Mouse (Mus musculus) kidney, postnatal 0 days (tissue): ENCODE measurements at regions not wholly inside any gene's neighbourhood (a gene's known extent, or its start where the extent isn't known, plus 50 kb on each side); places are given as distances from the start of the nearest gene placed in this dataset.
A peak's percentile ranks its signal among the peaks of the same experiment; 100 is the strongest.

Experiments
- ATAC-seq: fragments of 200-750 bp; cut with Nextera tagmentation; replicated peaks from 2 replicates; pipeline ENCODE4 v1.8.0; 2017; ENCODE audit warnings: low read depth, moderate number of reproducible peaks, moderate TSS enrichment, moderate library complexity; ENCODE audit not compliant: low FRiP score
- DNase-seq: peaks from one replicate; pipeline ENCODE4 v3.0.0-alpha.2; 2016; ENCODE audit warnings: low spot score
- H3K27ac ChIP-seq: fragments of 300-500 bp; sonication (generic); 2 replicates; pipeline ENCODE4 v1.5.1; 2014; ENCODE audit warnings: mild to moderate bottlenecking
- H3K27me3 ChIP-seq: fragments of 300-500 bp; sonication (generic); 2 replicates; pipeline ENCODE4 v1.6.1; 2014; ENCODE audit warnings: low read length, mixed read lengths; ENCODE audit not compliant: insufficient read depth
- H3K36me3 ChIP-seq: fragments of 300-500 bp; sonication (generic); 2 replicates; pipeline ENCODE4 v1.6.1; 2014; ENCODE audit warnings: low read length, mixed read lengths; ENCODE audit not compliant: insufficient read depth
- H3K4me1 ChIP-seq: fragments of 300-500 bp; sonication (generic); replicated peaks from 2 replicates; pipeline ENCODE4 v1.6.1; 2014; ENCODE audit warnings: antibody characterized with exemption, low read length, mixed read lengths; ENCODE audit not compliant: insufficient read depth
- H3K4me2 ChIP-seq: fragments of 300-500 bp; sonication (generic); 2 replicates; pipeline ENCODE4 v1.6.1; 2014; ENCODE audit warnings: mild to moderate bottlenecking, low read length, moderate library complexity, mixed read lengths
- H3K4me3 ChIP-seq: fragments of 300-500 bp; sonication (generic); replicated peaks from 2 replicates; pipeline ENCODE4 v1.5.1; 2014; ENCODE audit warnings: low read depth, low read length
- H3K9ac ChIP-seq: fragments of 300-500 bp; sonication (generic); 2 replicates; pipeline ENCODE4 v1.6.1; 2014; ENCODE audit warnings: low read depth, low read length
- H3K9me3 ChIP-seq: fragments of 300-500 bp; sonication (generic); replicated peaks from 2 replicates; pipeline ENCODE4 v1.6.1; 2016; ENCODE audit warnings: low read length, inconsistent platforms, mixed read lengths
- CTCF ChIP-seq: IDR thresholded peaks from 2 replicates; pipeline ENCODE4 v1.5.1; 2016; ENCODE audit warnings: antibody characterized with exemption, low read depth, mild to moderate bottlenecking, moderate library complexity
- WGBS: fragments of 180-500 bp; shearing (Covaris S2); extraction: QIAGEN DNeasy Blood & Tissue Kit; methylation state at CpG from one replicate; pipeline ENCODE4 v1.1.7; 2014; 5-methylcytosine and 5-hydroxymethylcytosine counted together

GRCm38 (mm10) chr13:112171940-112172715 is 116.1 kb upstream of the Ankrd55 start:
- H3K36me3 ChIP-seq, result no peaks in the 10 kb centered on the region
- no peak overlapping the region for H3K4me2 ChIP-seq
- 80% methylated on average over 11 of the region's 11 CpGs for WGBS
- no peaks in the 10 kb centered on the region for H3K4me1 ChIP-seq
- H3K9ac ChIP-seq, result no peak overlapping the region
- no peak for ATAC-seq
- DNase-seq, result no peak
- H3K9me3 ChIP-seq, result no peaks in the 10 kb centered on the region
- no peak for TF ChIP-seq CTCF
- H3K27ac ChIP-seq, result no peak overlapping the region
- no peaks in the 10 kb centered on the region for H3K27me3 ChIP-seq
- H3K4me3 ChIP-seq, result no peak overlapping the region

- 87% methylated on average over 8 of the region's 8 CpGs for WGBS
- Histone ChIP-seq H3K27ac (no peak overlapping the region), H3K4me3 (no peak overlapping the region), H3K9ac (no peak overlapping the region), H3K27me3 (no peaks in the 10 kb centered on the region), H3K4me1 (no peaks in the 10 kb centered on the region), H3K4me2 (no peak overlapping the region), H3K9me3 (no peaks in the 10 kb centered on the region), H3K36me3 (no peaks in the 10 kb centered on the region)
- TF ChIP-seq CTCF, result no peak
- DNase-seq (no peak), ATAC-seq (no peak)
Observed at GRCm38 (mm10) chr13:112173973-112174372, 114.3 kb upstream of the Ankrd55 start.

- Histone ChIP-seq H3K36me3 (no peaks in the 10 kb centered on the region), H3K9ac (no peak overlapping the region), H3K9me3 (no peaks in the 10 kb centered on the region), H3K27me3 (no peaks in the 10 kb centered on the region), H3K4me2 (no peak overlapping the region), H3K4me1 (no peaks in the 10 kb centered on the region), H3K27ac (no peak overlapping the region), H3K4me3 (no peak overlapping the region)
- no peak for TF ChIP-seq CTCF
- WGBS, result 93% methylated on average over 4 of the region's 4 CpGs
- DNase-seq (no peak), ATAC-seq (no peak)
Observed at GRCm38 (mm10) chr13:112178031-112178430, 110.2 kb upstream of the Ankrd55 start.

- WGBS, result 92% methylated on average over 10 of the region's 10 CpGs
- no peak for TF ChIP-seq CTCF
- DNase-seq, result no peak
- no peak overlapping the region for H3K4me2 ChIP-seq
- no peak overlapping the region for H3K27ac ChIP-seq
- no peak for ATAC-seq
- H3K9me3 ChIP-seq, result no peaks in the 10 kb centered on the region
- no peak overlapping the region for H3K9ac ChIP-seq
- H3K4me3 ChIP-seq, result no peak overlapping the region
- no peaks in the 10 kb centered on the region for H3K36me3 ChIP-seq
- peaks cover 16% of the 10 kb centered on the region for H3K4me1 ChIP-seq
- no peaks in the 10 kb centered on the region for H3K27me3 ChIP-seq
Observed at GRCm38 (mm10) chr13:112183996-112184395, 104.3 kb upstream of the Ankrd55 start.

- DNase-seq (no peak), ATAC-seq (no peak; the same call in 1 of the 2 replicates)
- Histone ChIP-seq H3K4me2 (0 out of 2 replicates have a peak overlapping the region, but pooled peaks have one; percentile 3), H3K9me3 (no peaks in the 10 kb centered on the region), H3K27ac (no peak overlapping the region), H3K4me1 (peaks cover 18% of the 10 kb centered on the region), H3K36me3 (no peaks in the 10 kb centered on the region), H3K9ac (no peak overlapping the region), H3K4me3 (no peak overlapping the region), H3K27me3 (no peaks in the 10 kb centered on the region)
- 14% methylated on average over 11 of the region's 12 CpGs for WGBS
- TF ChIP-seq CTCF, result no peak
Observed at GRCm38 (mm10) chr13:112185116-112185515, 103.1 kb upstream of the Ankrd55 start.

- TF ChIP-seq CTCF, result no peak
- WGBS, result 46% methylated on average over 3 of the region's 3 CpGs
- no peak for DNase-seq
- H3K4me3 ChIP-seq, result no peak overlapping the region
- no peaks in the 10 kb centered on the region for H3K9me3 ChIP-seq
- no peak overlapping the region for H3K9ac ChIP-seq
- no peaks in the 10 kb centered on the region for H3K27me3 ChIP-seq
- H3K36me3 ChIP-seq, result no peaks in the 10 kb centered on the region
- H3K27ac ChIP-seq, result no peak overlapping the region
- ATAC-seq, result no peak
- peaks cover 18% of the 10 kb centered on the region for H3K4me1 ChIP-seq
- no peak overlapping the region for H3K4me2 ChIP-seq
Observed at GRCm38 (mm10) chr13:112187226-112187625, 101.0 kb upstream of the Ankrd55 start.

- ATAC-seq, result no peak
- no peak for TF ChIP-seq CTCF
- no peaks in the 10 kb centered on the region for H3K9me3 ChIP-seq
- H3K9ac ChIP-seq, result no peak overlapping the region
- no peaks in the 10 kb centered on the region for H3K36me3 ChIP-seq
- H3K27me3 ChIP-seq, result no peaks in the 10 kb centered on the region
- H3K4me1 ChIP-seq, result peaks cover 18% of the 10 kb centered on the region
- no peak overlapping the region for H3K4me3 ChIP-seq
- no peak for DNase-seq
- H3K27ac ChIP-seq, result peak overlapping the region; percentile 77; the same call in 1 of the 2 replicates
- H3K4me2 ChIP-seq, result no peak overlapping the region
- WGBS, result 46% methylated on average over 7 of the region's 7 CpGs
Observed at GRCm38 (mm10) chr13:112188313-112188712, 99.9 kb upstream of the Ankrd55 start.
